Mouse (Mus musculus) thymus, postnatal 0 days (tissue): ENCODE measurements around the gene Nr2f1. TPM values are rescaled to one million over a fixed set of nuclear protein-coding genes. Genes with fewer than 3 reads are reported as not detected.
A peak's percentile ranks its signal among the peaks of the same experiment; 100 is the strongest.

Experiments used
- DNase-seq: peaks from one replicate; pipeline ENCODE4 v3.0.0-alpha.2; 2015; ENCODE audit warnings: low spot score
- polyA plus RNA-seq: library from polyadenylated mRNA; unstranded; fragments of >200 nt; fragmentation: Nextera tagmentation; extraction: Ambion mirVana; gene quantifications from 2 replicates; pipeline ENCODE4 v1.2.1, GENCODE M21; 2015

Gene Nr2f1
- polyA plus RNA-seq, 1 experiment from 2014 or later = 1.5 TPM

DNA sequence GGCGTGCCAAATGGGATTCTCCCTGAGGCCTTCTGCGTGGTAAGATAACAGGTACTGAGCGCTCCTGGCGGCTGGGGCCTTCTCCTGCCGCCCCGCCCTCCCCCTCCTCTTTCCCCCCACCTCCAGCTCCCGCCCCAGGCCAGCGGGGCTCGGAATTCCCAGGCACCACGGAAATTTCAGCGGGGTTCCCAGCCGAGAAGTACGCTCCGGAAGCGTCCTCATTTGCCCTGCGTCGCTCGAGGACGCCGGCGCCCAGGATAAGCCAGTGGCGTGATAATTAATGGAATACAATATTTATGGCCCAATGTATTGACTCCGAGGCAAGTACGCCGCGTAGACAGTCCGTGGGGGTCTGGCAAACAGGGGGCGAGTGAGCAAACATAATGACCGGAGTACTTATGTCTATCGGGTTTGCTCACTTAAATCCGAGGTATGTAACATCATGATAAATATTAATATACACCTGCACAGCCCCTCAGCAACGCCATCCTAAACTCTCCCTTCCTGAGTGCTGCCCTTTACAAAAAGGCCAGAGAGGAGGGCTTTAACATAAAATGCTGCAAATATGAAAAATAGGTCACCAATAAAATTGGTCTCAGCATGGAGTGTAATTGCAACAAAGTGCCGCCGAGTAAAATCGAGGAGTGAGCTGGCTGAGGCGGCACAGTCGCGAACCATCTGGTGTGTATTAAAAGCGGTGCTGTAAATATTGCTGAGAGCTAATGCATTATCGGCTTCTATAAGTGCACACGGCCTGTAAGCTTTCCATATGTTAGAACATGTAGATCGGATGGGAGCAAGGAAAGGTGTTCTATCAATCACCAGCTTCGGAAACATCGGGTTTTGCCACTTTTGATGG, 18.3 kb downstream of the Nr2f1 start:
- no peak for DNase-seq

DNA sequence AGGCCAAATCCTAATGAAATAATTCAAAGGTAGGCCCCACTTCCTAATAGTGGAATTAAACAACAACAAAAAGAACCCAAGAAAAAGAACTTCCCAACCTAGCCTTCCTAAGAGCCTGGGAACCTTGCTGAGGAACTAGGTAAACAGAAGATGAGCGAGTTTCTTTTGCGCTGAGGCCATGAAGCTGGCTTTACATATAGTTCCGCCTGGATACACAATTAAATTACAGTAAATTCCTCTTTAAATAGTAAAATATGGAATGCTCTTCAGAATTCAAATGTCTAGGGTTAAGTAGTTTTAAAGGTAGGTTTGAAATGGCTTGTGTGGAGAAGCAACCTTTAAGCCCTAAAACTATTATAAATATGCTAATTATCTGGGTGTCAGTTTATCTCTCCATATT, 19.3 kb downstream of the Nr2f1 start:
- DNase-seq = no peak

DNA sequence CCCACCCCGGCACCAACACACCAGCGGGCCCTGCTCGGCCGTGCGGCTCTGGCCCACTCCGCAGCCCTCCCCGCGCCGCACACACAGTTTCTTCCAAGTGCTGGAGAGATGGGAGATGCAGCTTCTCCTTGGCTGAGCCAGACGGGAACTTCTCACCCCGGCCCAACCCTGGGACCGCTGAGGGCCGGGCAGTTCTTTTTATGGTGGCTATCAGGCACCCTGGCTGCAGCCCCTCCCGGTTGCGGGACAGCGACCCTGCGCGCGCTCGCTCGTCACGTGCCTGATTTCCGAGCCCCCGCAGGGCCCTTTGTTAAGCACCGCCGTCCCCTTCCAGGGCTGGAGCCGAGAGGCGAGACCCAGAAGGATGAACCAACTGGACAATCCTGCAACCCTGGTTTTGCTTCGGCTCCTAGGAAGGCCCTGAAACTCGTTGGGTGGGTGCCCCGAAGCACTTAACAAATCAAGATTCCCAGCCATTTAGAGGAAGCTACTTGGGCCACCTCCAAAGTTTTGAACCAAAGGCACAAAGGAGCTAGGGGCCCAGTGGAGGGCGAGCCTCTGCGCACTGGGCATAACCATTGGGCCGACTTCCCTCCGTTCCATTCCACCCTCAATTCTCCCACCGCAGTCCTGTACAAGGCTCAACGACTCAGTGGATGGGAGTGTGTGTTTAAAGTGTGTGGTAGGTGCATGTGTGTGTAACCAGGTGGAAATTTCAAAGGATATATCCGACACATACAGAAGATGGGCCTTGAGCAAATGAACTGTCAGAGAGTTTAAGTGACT, 20.1 kb downstream of the Nr2f1 start:
- DNase-seq = no peak

DNA sequence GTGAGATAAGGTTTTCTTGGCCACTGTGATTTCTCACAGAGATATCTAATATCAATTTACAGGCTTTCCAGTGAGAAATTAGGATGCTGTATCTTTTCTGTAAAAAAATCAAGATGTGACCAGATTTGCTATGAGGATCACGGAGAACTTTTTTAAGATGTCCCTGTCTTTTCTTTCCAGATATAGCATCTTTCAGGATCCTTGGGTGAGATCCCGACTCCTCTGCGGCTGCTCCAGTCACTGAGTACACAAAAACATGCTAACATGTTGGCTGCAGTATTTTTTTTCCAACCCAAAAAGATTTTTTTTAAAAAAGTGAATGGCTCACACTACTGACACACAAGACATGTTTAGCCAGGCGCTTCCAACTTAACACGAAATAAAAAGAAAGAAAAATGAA, 20.8 kb downstream of the Nr2f1 start:
- no peak for DNase-seq

DNA sequence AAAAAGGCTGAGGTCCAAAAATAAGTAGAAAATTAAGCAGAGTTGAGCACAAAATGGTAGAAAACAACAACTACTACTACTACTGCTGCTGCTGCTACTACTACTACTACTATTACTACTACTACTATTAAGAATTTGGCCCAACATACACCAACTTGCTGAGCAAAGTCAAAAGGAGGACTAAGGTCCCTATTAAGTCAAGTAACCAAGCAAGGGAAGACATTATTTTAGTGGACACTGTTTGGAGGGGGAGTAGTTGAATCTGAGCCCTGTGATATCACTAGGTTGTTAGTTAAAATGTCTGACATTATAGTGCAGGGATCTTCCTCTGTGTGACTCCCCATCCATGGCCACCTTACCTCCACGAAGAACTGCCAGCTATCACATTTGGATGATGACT, 21.5 kb downstream of the Nr2f1 start:
- DNase-seq = no peak

DNA sequence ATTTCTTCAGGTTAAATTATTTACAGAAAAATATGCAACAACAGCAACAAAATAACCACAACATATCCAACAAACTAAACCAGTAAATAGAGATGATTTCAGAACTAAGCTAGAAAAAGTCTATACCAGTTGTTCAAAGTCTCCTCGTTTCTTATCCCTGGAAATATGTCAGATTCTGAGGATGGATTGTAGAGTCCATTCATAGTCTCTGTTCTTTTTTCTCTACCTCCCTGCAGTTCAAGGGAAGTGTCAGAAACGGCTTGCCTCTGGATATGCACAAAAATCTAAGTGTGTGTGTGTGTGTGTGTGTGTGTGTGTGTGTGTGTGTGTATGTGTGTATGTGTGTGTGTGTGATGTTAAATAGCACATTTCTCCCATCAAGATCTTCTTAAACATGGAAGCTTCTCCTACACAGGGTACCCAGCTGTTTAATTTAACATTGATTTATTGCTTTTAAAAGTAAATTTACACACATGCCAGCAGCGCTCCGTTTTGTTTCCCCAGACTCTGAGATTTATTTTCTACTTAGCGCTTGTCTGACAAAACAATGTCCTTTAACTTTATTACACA, 22.1 kb downstream of the Nr2f1 start:
- no peak for DNase-seq

DNA sequence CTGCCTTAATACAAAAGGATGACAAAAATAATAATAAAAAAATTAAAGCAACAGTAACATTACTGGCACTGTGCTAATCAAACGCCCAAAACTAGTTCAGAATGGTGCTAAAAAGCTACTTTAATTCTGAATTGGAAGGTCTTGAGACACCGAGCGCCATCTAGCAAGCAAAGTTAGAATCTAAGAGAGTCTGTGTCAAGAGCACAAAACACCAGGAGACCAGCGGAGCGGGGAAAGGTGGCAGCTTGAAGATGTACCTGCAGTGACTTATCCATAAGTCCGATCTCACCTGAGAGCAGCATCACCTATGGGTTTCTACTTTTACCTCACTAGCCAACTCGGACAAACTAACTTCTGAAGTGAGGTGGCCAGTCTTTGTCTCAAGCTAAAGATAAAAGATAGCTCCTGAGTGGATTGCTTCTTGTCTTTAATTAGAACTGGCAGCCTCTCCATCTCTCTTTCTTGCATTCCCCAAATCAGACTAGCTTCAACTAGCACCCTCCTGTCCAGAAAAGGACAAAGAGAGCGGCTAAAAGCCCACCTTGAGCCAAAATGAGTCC, 23.7 kb downstream of the Nr2f1 start:
- DNase-seq = no peak

DNA sequence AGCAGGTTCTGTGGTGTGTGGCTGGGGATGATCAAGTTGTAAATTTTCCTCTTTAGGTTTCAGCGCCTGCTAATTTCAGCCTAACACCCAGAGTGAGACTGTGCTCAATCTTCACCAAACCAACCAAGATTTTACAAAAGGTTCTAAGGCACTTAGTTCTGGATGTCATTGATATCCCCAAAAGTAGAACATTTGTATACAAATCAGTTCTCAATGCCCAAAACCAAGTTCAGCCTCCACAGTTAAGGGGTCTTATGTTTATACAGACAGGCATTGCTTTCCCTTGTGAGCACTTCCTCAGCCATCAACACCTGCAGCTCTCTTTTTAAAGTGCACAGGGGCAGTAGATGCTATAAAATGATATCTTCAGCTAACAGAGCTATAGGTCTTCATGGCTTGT, 24.7 kb downstream of the Nr2f1 start:
- DNase-seq = no peak

DNA sequence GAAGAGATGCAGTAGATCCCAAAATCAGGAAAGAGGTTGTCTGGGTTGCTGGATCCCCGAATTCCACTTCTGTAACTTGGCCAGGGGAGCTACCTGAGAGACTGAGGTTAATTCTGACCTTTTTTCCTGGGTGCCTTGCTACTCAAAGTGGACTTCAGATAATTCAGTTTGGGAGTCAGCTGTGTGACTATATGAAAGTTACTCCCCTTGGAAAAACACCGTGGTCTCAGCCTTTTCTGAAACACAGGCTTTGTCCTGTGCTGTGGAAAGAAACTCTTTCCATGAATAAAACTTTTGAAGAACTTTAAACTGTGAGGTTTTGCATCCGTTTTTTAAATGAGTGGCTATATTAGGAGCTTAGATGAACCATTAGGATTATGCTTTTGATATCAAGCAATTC, 25.4 kb downstream of the Nr2f1 start:
- DNase-seq = no peak

DNA sequence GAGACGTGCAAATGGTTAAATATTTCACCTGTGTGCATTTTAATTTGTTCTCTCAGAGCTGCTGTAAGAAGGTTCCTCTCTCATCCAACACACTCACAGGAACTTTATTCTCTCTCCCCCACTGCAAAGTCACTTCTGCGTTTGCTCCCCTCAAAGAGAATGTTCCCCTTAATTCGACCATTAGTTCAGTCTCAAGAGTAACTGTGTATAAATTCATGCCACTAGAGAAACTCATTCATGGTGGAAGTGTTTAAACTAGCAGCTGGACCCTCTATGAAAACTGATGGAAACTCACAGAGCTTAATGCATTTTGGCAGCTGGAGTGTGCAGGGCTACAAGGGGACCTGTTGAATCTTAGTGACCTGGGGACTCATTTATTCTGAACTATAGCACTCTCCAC, 26.7 kb downstream of the Nr2f1 start:
- no peak for DNase-seq

DNA sequence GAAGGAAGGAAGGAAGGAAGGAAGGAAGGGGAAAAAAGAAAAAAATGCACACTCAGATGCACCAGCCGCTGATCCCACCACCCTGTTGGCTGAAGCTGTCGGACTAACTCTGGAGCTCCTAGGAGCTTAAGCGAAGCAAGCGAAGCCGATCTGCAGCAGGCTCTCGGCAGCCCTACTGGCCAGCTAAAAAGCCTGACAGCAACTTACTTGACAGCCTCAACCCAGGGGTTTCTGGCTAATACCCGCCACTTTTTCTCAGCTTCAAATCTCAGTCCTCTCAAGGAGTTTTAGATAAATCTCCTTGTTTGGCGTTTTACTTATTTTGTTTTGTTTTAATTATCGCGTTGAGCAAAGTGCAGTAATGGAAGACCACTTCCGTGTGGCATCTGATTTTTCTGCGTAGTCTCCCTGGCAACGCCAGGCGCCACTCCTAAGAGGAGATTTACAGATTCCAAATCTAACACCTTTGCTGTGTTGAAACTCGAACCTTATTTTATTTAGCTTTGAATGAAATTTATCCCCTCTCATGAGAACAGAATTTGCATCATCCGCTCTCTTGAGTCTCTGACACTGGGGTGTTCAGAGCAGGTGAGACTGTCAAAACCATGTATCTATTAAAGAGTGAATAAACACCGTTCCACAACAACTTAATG, 27.4 kb downstream of the Nr2f1 start:
- no peak for DNase-seq

DNA sequence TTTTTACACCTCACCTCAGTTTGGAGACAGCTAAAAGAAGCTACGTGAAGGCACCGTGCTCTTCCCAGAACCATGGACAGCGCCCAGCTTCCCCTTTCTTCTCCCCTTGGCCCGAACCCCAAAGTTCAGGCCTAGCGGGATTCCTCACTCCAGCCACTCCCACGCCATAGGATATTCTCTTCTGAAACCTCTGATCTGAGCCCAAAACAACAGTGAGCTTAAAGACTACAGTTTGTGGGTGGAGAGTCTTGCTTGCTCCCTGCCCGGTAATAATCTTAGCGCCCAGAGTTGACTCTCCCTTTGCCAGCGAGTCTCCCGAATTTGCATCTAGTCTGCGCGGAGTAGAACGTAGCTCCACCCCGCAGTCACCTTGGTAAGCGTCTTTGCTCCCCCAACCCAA, 28.2 kb downstream of the Nr2f1 start:
- DNase-seq = peak; percentile 12

DNA sequence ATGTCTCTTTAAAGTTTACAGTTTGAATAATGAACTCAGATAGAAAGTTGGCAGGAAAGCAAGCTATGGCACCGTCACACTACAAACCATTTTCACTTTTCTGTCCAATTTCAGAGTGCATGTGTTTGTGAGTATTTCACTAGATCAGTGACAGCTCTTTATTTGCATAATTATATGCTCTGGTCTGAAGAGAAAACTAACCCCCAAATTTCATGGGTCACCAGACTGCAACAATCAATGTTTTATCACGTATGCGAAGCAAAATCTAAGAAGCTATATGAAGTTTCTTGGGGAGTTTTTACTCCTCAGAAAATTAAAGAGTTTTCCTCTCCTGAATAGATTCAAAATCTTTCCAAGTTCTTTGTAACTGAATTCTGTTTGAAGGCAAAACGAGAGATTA, 31.4 kb downstream of the Nr2f1 start:
- no peak for DNase-seq

DNA sequence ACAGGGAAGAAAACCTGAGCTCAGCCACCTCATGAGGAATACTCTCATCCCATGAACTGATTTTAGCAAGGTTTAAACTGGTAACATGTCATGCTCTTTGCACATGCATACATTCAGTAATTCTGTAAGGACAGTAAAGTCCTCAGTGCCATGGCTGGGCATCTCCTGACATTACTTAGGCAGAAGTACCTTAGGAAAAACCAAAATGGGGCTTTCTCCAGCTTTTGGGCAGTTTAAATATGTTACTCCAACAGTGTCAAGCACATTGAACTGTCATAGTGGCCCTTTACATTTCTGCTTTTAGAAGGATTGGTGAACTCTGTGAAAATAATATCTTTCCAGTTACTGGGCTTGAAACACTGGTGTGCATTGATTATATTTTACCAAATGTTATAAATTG, 34.6 kb downstream of the Nr2f1 start:
- DNase-seq = no peak

DNA sequence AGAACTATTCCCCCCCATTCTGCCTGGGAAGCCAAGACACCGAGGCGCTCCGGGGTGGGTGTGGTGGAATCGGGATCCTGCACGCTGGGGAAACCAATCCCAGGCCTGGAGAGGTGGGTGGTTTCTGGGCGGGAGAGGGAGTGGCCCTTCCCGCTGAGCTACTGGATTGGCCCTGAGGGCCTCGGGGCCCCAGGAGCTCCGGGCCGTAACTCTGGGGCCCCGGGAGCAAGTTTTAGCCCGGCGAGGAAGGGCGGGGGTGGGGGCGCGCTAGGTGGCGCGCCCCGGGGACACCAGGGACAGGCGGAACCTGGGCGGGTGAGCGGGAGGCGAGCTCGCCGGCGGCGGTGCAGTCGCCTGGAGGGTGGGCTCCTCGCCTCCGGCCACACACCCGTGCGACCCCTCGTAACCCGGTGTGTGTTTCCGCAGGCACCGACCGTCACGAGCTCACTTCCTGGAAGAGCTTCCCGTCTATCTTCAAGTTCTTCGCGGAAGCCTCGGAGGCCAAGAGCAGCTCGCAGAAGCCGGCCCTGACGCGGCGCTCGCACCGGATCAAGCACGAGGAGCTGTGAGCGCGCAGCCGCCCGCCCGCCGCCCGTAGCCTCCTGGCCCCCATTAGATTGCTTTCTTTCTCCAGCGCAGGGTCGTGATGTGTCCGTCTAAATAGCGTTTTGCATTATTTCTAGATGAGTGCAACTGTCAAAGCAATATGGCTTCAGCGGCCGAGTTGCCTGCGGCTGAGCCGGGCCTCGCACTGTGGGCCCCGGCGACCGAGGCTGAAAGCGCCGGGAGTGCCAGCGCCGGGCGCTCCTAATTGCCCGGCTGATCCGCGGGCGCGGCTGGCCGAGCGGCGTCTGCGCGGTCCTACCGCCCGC, 36.2 kb downstream of the Nr2f1 start:
- peak; percentile 15 for DNase-seq

DNA sequence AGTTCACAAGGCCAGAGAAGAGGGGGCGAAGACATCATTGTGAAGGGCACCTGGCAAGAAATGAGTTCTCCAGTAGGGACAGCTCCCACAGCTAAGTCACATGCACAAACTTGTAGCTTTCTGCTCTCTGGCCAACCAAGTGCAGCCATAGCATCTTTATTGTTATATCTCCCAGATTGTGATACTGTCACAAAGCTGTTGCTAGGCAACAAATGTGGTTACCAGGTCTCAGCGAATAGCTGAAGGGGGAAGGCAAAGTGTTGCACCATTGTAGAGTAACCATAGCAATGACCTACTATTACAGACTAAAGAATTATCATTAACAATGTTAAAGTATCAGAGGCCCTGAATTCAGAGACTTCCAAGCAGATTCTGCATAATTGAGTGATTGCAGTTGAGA, 37.4 kb downstream of the Nr2f1 start:
- DNase-seq = no peak

DNA sequence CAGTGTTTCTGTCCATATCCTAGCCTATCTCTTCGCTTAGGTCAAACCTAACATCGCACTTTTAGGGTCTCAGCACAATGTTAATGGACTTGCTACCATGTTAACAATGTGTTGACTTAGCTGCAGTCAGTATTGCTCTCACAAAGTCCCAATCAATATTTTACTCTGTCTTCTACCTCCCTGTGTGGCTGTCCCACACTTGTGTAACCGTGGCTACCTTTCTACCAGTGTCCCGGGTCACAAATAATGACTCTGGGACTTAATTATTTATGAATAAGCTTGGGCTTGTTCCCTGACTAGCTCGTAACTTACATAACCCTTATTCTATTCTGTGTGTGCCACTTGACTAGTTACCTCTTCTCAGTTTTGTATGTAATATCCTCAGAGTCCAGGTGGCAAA, 42.1 kb downstream of the Nr2f1 start:
- no peak for DNase-seq
